ENCODE assay signal across 26 mouse cellular contexts in the genomic region with DNA sequence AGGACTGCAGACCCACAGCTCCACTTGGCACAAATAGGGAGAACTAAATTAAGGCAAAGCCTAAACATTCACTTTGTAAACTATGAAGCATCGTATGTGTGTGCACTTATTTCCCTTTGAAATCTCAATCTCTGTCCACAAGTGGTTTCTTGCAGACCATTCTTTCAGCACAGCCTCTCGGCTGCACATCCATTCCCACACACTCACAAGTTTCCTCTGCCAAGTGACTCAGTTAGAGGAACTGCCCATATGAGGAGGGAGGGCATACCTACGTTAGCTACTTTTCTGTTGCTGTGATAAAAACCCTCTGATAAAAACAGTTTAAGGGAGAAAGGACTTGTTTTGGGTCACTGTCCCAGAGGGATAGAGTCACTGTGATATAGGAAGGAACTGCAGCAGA.
"Had no signal": no experiment of that assay in that cellular context is flagged by ENCODE, and none has a peak within 500 bp of the region (broad histone marks: within the 10 kb centered on the region; RNA-seq: fewer than 3 reads in every experiment).

No protein-coding gene starts in this region.

- ATAC-seq: forebrain, embryonic 16.5 days; hindbrain, postnatal 0 days; intestine, embryonic 15.5 days; liver, embryonic 12.5 days had no signal

- H3K36me3 ChIP-seq: heart, embryonic 10.5 days; heart, embryonic 13.5 days; heart, embryonic 15.5 days; hindbrain, embryonic 13.5 days; hindbrain, embryonic 15.5 days; intestine, embryonic 15.5 days; kidney, embryonic 15.5 days; limb, embryonic 13.5 days; limb, embryonic 15.5 days; liver, embryonic 12.5 days had no signal

- H3K4me3 ChIP-seq: gastrocnemius, adult 2 months; heart, embryonic 10.5 days; heart, embryonic 13.5 days; heart, embryonic 15.5 days; hindbrain, embryonic 13.5 days; hindbrain, embryonic 15.5 days; intestine, embryonic 15.5 days; kidney, embryonic 15.5 days; limb, embryonic 13.5 days; limb, embryonic 15.5 days; liver, embryonic 12.5 days had no signal

- H3K27me3 ChIP-seq: heart, embryonic 13.5 days; heart, embryonic 15.5 days; hindbrain, embryonic 13.5 days; hindbrain, embryonic 15.5 days; intestine, embryonic 15.5 days; kidney, embryonic 15.5 days; limb, embryonic 13.5 days; limb, embryonic 15.5 days; liver, embryonic 12.5 days had no signal

- H3K27ac ChIP-seq: gastrocnemius, adult 2 months; heart, embryonic 10.5 days; heart, embryonic 13.5 days; heart, embryonic 15.5 days; hindbrain, embryonic 13.5 days; hindbrain, embryonic 15.5 days; hindbrain, postnatal 0 days; intestine, embryonic 15.5 days; kidney, embryonic 15.5 days; kidney, postnatal 0 days; limb, embryonic 13.5 days; limb, embryonic 15.5 days; liver, embryonic 12.5 days had no signal

- H3K4me2 ChIP-seq: heart, embryonic 13.5 days; heart, embryonic 15.5 days; hindbrain, embryonic 13.5 days; hindbrain, embryonic 15.5 days; intestine, embryonic 15.5 days; kidney, embryonic 15.5 days; limb, embryonic 13.5 days; limb, embryonic 15.5 days; liver, embryonic 12.5 days had no signal

- DNase-seq: gastrocnemius, adult 2 months; gastrocnemius, postnatal 10 days; gastrocnemius, postnatal 25 days; heart, adult 18-20 months; heart, postnatal 14 days; heart, postnatal 36 days; kidney, adult 11 months; kidney, adult 2 months; kidney, adult 9 months; kidney, postnatal 14 days; kidney, postnatal 36 days; layer of hippocampus, adult 9-11 months; layer of hippocampus, postnatal 36 days had no signal

- H3K9me3 ChIP-seq: heart, embryonic 10.5 days; heart, embryonic 13.5 days; heart, embryonic 15.5 days; hindbrain, embryonic 13.5 days; hindbrain, embryonic 15.5 days; intestine, embryonic 15.5 days; kidney, embryonic 15.5 days; limb, embryonic 13.5 days; limb, embryonic 15.5 days; liver, embryonic 12.5 days had no signal

- H3K9ac ChIP-seq: heart, embryonic 13.5 days; heart, embryonic 15.5 days; hindbrain, embryonic 13.5 days; hindbrain, embryonic 15.5 days; intestine, embryonic 15.5 days; kidney, embryonic 15.5 days; limb, embryonic 13.5 days; limb, embryonic 15.5 days; liver, embryonic 12.5 days had no signal

- H3K4me1 ChIP-seq: heart, embryonic 10.5 days; heart, embryonic 13.5 days; heart, embryonic 15.5 days; hindbrain, embryonic 15.5 days; intestine, embryonic 15.5 days; kidney, embryonic 15.5 days; limb, embryonic 13.5 days; limb, embryonic 15.5 days; liver, embryonic 12.5 days had no signal
